Mouse (Mus musculus): ENCODE data around the gene Mettl6.

The Mettl6 gene

GRCm38 (mm10) chr14:31433126-31433525 lies 61.7 kb downstream of the Mettl6 start:
- no peak for DNase-seq (ENCODE audit: extremely low spot score, low spot score)

- no peak for DNase-seq (ENCODE audit: extremely low spot score, low spot score)
Observed at GRCm38 (mm10) chr14:31432424-31432823, 62.4 kb downstream of the Mettl6 start.

GRCm38 (mm10) chr14:31431789-31432330 lies 63.0 kb downstream of the Mettl6 start:
- no peak for DNase-seq (ENCODE audit: extremely low spot score, low spot score)

- DNase-seq (ENCODE audit: extremely low spot score, low spot score), result no peak
Observed at GRCm38 (mm10) chr14:31429004-31429395, 65.8 kb downstream of the Mettl6 start.

GRCm38 (mm10) chr14:31428211-31429003 lies 66.4 kb downstream of the Mettl6 start:
- DNase-seq (ENCODE audit: extremely low spot score, low spot score), result no peak

Measured in neural tube, embryonic 10.5 days (tissue).